Mouse (Mus musculus) adrenal gland, adult 10 weeks (tissue): Measurements from ENCODE around the gene Ddx50. TPM values are rescaled to one million over a fixed set of nuclear protein-coding genes. Genes with fewer than 3 reads are reported as not detected.

Experiments used
- polyA plus RNA-seq: library from polyadenylated mRNA; stranded (reverse); fragments of 350-450 nt; fragmentation: Illumina TruSeq; extraction: RNeasy Lipid Tissue Mini Kit (QIAGEN cat#74804); gene quantifications from one replicate; pipeline ENCODE4 v1.2.3, GENCODE M21; 2014; ENCODE audit warnings: low read depth, low replicate concordance

Gene Ddx50
- 259 TPM for polyA plus RNA-seq

DNA sequence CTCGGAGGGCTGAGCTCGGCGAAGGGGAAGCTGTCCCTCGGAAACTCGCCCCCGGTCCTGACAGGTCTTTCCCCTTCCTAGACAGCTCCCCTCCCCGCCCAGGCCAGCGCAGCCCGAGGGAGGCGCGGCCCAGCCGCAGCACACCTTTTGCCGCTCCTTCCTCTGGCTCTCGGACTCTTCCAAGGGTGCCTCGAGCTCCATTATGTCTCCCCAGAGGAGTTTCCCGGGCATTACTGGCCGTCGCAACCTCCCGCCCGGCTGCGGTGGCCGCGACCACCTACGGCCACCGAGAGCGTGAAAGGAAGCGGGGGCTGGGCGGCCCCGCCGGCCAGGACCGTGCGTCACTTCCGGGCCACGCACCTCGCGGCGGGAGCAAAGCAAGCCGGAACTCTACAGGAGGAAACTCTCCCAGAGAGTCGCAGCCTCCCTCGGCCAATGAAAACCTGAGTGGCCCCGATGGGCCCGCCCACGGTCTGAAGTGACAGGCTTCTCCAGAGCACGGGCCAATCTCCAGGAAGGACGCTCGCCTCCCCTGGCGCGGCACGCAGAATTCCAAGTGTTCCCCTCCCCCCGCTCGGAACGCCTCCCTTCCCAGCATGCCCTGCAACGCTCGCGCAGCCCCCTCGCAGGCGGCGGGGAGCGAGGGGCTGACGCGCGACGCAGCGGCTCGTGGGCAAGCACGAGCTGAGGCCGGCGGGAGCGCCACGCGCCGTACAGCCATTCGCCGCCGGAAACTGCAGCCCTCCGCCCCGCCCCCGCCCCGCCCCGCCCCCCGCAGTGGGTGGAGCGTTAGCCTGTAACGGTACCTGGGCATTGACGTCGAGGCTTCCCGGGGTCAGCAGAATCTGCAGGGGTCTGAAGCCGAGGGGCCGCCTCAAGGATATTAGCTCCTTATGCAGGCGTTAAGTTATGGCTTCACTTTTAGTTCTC is at the start of gene Ddx50:
Ddx50 (minus strand) TSS at position 338 of the 930 bp plus-strand sequence.

GRCm38 (mm10) chr10:62602177-62603040 is 48.6 kb downstream of the Ddx50 start, which contains the start of gene Ddx21:
TSS of gene Ddx21 (minus strand) at chr10:62602281.

GRCm38 (mm10) chr10:62578338-62579100 is 72.5 kb downstream of the Ddx50 start, which contains the start of gene Kif1bp:
TSS of gene Kif1bp (minus strand) at chr10:62578457.

Other genes starting within 250 kb of the Ddx50 start
- gene Hkdc1, start 228.7 kb downstream of the Ddx50 start, polyA plus RNA-seq = not detected
- not detected for gene 4930507D05Rik, start 201.7 kb downstream of the Ddx50 start, polyA plus RNA-seq
- 23.1 TPM for gene Supv3l1, start 201.5 kb downstream of the Ddx50 start, polyA plus RNA-seq
- 180 TPM for gene Vps26a, start 164.4 kb downstream of the Ddx50 start, polyA plus RNA-seq
- gene Srgn, start 123.8 kb downstream of the Ddx50 start, polyA plus RNA-seq = 312 TPM
- gene Kif1bp, start 72.8 kb downstream of the Ddx50 start, polyA plus RNA-seq = 51.7 TPM
- gene Ddx21, start 48.9 kb downstream of the Ddx50 start, polyA plus RNA-seq = 86.1 TPM
- 1.2 TPM for gene Stox1, start 74.9 kb upstream of the Ddx50 start, polyA plus RNA-seq
- 171 TPM for gene Ccar1, start 141.1 kb upstream of the Ddx50 start, polyA plus RNA-seq